ENCODE assay signal across 23 mouse cellular contexts in the genomic region with DNA sequence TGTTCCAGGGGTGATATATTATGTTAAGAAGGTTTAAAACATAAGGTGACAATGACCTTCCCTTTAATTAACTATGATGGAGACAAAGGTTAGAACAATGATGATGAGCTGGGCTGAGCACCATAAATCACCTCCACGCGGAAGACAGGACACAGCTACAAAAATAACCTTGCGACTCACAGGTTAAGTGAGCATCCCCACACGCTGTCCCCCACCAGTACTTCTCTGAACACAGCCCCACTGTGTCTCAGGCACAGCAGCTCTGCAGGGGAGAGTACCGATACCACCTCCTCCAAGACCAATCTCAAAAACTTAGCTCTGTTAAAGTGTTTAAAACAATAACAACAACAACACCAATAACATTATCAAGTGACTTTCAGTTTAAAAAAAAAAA.
A peak's percentile ranks its signal among the peaks of the same experiment; 100 is the strongest.
DNase-seq lines count a peak whose midpoint lies in the region; ATAC-seq lines count a peak whose summit lies in the region.
"Had no signal": no experiment of that assay in that cellular context is flagged by ENCODE, and none has a peak within 500 bp of the region (broad histone marks: within the 10 kb centered on the region; RNA-seq: fewer than 3 reads in every experiment).

No protein-coding gene starts in this region.

- no peaks in the 10 kb centered on the region for H3K36me3 ChIP-seq in kidney, embryonic 16.5 days (ENCODE audit: insufficient read depth, low read length)
- H3K36me3 ChIP-seq in hindbrain, embryonic 12.5 days = no peaks in the 10 kb centered on the region
- H3K36me3 ChIP-seq: embryonic facial prominence, embryonic 12.5 days; heart, embryonic 15.5 days; limb, embryonic 13.5 days; liver, embryonic 13.5 days; midbrain, embryonic 12.5 days had no signal

- H3K27me3 ChIP-seq in kidney, embryonic 16.5 days (ENCODE audit: insufficient read depth, low read length) = peaks cover 13% of the 10 kb centered on the region
- no peaks in the 10 kb centered on the region; the same call in 1 of the 2 replicates for H3K27me3 ChIP-seq in hindbrain, embryonic 12.5 days
- H3K27me3 ChIP-seq: embryonic facial prominence, embryonic 12.5 days; heart, embryonic 15.5 days; limb, embryonic 13.5 days; liver, embryonic 13.5 days had no signal

- no peak overlapping the region for H3K4me3 ChIP-seq in kidney, embryonic 16.5 days (ENCODE audit: low read length)
- H3K4me3 ChIP-seq in hindbrain, embryonic 12.5 days = no peak overlapping the region
- H3K4me3 ChIP-seq: embryonic facial prominence, embryonic 12.5 days; gastrocnemius, adult 2 months; heart, embryonic 15.5 days; limb, embryonic 13.5 days; liver, embryonic 13.5 days; midbrain, embryonic 12.5 days had no signal

- no peak overlapping the region for H3K4me2 ChIP-seq in kidney, embryonic 16.5 days (replicated peaks; ENCODE audit: low read depth, low read length)
- H3K4me2 ChIP-seq in hindbrain, embryonic 12.5 days (replicated peaks) = no peak overlapping the region
- H3K4me2 ChIP-seq: embryonic facial prominence, embryonic 12.5 days; heart, embryonic 15.5 days; limb, embryonic 13.5 days; liver, embryonic 13.5 days had no signal

- peak; percentile 37; the same call in 1 of the 2 replicates for ATAC-seq in kidney, embryonic 16.5 days (ENCODE audit: low FRiP score, low TSS enrichment)
- 0 out of 2 replicates have a peak, but pooled peaks have one; percentile 23 for ATAC-seq in hindbrain, embryonic 12.5 days (ENCODE audit: low FRiP score)
- ATAC-seq in monocyte, adult 5-6 weeks (replicated peaks; ENCODE audit: insufficient number of reproducible peaks, low FRiP score, low TSS enrichment, poor library complexity, severe bottlenecking) = no peak

- H3K9ac ChIP-seq in kidney, embryonic 16.5 days (replicated peaks; ENCODE audit: low read length) = no peak overlapping the region
- H3K9ac ChIP-seq in hindbrain, embryonic 12.5 days = no peak overlapping the region
- H3K9ac ChIP-seq: embryonic facial prominence, embryonic 12.5 days; heart, embryonic 15.5 days; limb, embryonic 13.5 days; liver, embryonic 13.5 days; midbrain, embryonic 12.5 days had no signal

- intact Hi-C loops in heart, postnatal 36 days (cut with DNase I) = no loop called here

- H3K9me3 ChIP-seq in kidney, embryonic 16.5 days (ENCODE audit: low read length) = no peaks in the 10 kb centered on the region
- no peaks in the 10 kb centered on the region for H3K9me3 ChIP-seq in hindbrain, embryonic 12.5 days (replicated peaks)
- H3K9me3 ChIP-seq: embryonic facial prominence, embryonic 12.5 days; heart, embryonic 15.5 days; limb, embryonic 13.5 days; liver, embryonic 13.5 days; midbrain, embryonic 12.5 days had no signal

- peaks cover 7% of the 10 kb centered on the region; the same call in 1 of the 2 replicates for H3K4me1 ChIP-seq in kidney, embryonic 16.5 days (ENCODE audit: insufficient read depth, low read length)
- H3K4me1 ChIP-seq in hindbrain, embryonic 12.5 days = peaks cover 10% of the 10 kb centered on the region; the same call in 1 of the 2 replicates
- H3K4me1 ChIP-seq: embryonic facial prominence, embryonic 12.5 days; heart, embryonic 15.5 days; limb, embryonic 13.5 days; liver, embryonic 13.5 days had no signal

- WGBS in kidney, embryonic 16.5 days = 17% methylated on average over 5 of the region's 5 CpGs
- 29% methylated on average over 5 of the region's 5 CpGs for WGBS in hindbrain, embryonic 12.5 days

- H3K27ac ChIP-seq in kidney, embryonic 16.5 days (ENCODE audit: low read length) = no peak overlapping the region
- H3K27ac ChIP-seq in hindbrain, embryonic 12.5 days = no peak overlapping the region
- H3K27ac ChIP-seq: embryonic facial prominence, embryonic 12.5 days; gastrocnemius, adult 2 months; heart, embryonic 15.5 days; limb, embryonic 13.5 days; liver, embryonic 13.5 days had no signal

- DNase-seq in heart, adult 11 months = peak; percentile 60
- DNase-seq in heart, postnatal 36 days = no peak
- DNase-seq in kidney, adult 18-20 months = no peak
- DNase-seq in mesoderm, embryonic 11.5 days (ENCODE audit: low read depth, low spot score) = peak; percentile 44
- no peak for DNase-seq in liver
- DNase-seq: adrenal gland, postnatal 10 days; B cell, adult 2 months; cerebellum, adult 18-20 months; cerebellum, postnatal 14 days; gastrocnemius, adult 2 months; heart, postnatal 4 days; liver, embryonic 13.5 days; lung, adult 2 months; lung, postnatal 14 days; right cerebral cortex, postnatal 25 days; spleen, adult 18-20 months had no signal

Comparison
In these comparisons a context has a peak if more than half of its experiments do, and no peak if none do; other contexts are left out.
1. DNase-seq: peak in heart, adult 11 months (single experiment) and mesoderm, embryonic 11.5 days (single experiment); none in heart, postnatal 36 days (0 of 2), kidney, adult 18-20 months (single experiment) and liver (single experiment).